Mouse (Mus musculus): ENCODE measurements around the gene Tmbim6. TPM values are rescaled to one million over a fixed set of nuclear protein-coding genes. Genes with fewer than 3 reads are reported as not detected.
A peak's percentile ranks its signal among the peaks of the same experiment; 100 is the strongest.

Gene Tmbim6
- 327 and 339 TPM in 2 replicates for polyA plus RNA-seq (2014; fragmentation: Nextera tagmentation; extraction: Ambion mirVana)

DNA sequence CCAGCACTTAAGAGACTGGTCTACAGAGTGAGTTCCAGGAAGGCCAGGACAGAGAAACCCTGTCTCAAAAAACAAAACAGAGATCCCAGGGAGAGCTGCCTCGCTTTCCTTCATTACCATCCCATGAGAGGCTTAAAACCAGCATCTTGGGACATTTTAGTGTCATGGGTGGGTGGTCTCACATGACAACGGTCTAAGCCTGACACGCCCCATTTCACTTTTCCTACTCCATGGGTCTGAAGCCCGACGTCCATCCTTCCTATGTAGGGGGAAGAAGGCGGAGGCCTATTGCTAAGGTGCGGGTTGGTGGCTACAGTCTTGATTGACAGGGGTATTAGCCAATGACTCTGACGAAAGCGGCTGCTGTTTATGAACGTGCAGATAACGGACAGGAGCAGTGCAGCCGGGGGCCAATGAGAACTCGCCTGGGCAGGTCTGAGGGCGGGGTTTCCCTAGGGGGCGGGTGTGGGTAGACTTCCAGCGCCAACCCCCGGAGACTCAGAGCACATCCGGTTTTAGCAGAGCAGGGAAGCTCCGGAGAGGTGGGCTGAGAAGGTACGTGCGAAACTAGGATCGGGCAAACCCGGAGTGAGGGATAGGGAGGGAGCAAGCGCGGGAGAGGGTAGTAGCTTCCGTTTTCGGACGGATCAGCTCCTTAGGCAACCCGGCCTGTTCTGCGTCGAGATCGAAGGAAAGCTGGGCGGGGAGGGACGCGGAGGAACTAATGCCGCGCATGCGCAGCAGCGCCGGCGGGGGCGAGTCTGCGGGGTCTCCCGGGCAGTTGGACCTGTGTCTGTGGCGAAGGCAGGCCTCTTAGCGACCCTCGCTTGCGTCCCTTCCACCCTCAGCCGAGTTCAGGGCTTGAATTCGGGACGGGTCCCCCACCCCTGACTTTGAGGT is at the start of gene Tmbim6:
Tmbim6 (plus strand) TSS at position 397 of the 900 bp plus-strand sequence.
- peak within 1 kb of the TSS; percentile 85 for H3K4me2 ChIP-seq
- no peaks in the 10 kb centered on the region for H3K36me3 ChIP-seq (ENCODE audit: insufficient read depth)
- 0% methylated on average over 51 of the region's 51 CpGs for WGBS
- peak; percentile 100 for DNase-seq
- H3K27me3 ChIP-seq (ENCODE audit: insufficient read depth, low read length): no peaks in the 10 kb centered on the region
- TF ChIP-seq CTCF (IDR thresholded peaks at IDR 0.05; ENCODE audit: low read depth): 0 out of 2 replicates have a peak, but pooled peaks have one; percentile 1
- H3K9ac ChIP-seq: peak within 1 kb of the TSS; percentile 88
- H3K4me3 ChIP-seq (ENCODE audit: low read depth, low read length): peak within 1 kb of the TSS; percentile 87
- no peaks in the 10 kb centered on the region for H3K9me3 ChIP-seq (ENCODE audit: low read depth, low read length)
- H3K4me1 ChIP-seq (ENCODE audit: insufficient read depth): peaks cover 8% of the 10 kb centered on the region
- H3K27ac ChIP-seq (ENCODE audit: low read depth): peak within 1 kb of the TSS; percentile 86
- ATAC-seq (ENCODE audit: insufficient read depth): peak; percentile 100

DNA sequence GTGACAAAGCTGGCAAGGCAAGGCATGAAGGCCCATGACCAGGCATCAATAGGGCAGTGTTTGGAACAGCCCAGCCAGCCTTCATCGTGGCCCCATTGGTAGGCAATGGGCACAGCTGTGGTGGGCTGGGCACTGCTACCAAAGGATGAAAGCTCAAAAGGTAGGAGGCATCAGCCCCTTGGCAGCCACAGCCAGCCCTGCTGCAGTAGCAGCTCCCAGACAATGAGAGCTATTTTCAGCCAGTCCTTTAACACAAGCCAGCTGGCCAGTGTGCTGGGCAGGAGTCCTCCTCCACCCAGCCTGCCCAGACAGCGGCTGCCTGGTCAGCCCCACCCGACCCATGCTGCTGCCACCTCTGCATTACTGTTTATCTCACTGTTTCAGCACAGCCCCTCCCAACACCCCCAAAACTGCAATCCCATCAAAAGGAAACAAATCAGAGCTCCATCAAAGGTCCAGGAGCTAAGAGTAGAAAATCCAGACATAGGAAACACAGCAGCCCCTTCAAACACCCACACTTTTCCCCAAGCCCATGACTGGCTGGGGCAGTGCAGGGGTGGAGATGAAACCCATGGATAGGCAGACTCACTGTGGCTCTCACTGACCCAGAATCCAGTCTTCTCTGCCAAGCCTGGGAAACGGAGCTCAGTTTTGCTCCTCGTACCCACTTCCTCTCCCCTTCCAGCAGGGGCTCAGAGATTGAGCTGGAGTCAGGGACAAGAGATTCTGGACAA is 49.1 kb upstream of the Tmbim6 start:
- WGBS: 19% methylated on average over 5 of the region's 5 CpGs
- peak; percentile 24; the same call in 1 of the 2 replicates for TF ChIP-seq CTCF (IDR thresholded peaks at IDR 0.05; ENCODE audit: low read depth)

DNA sequence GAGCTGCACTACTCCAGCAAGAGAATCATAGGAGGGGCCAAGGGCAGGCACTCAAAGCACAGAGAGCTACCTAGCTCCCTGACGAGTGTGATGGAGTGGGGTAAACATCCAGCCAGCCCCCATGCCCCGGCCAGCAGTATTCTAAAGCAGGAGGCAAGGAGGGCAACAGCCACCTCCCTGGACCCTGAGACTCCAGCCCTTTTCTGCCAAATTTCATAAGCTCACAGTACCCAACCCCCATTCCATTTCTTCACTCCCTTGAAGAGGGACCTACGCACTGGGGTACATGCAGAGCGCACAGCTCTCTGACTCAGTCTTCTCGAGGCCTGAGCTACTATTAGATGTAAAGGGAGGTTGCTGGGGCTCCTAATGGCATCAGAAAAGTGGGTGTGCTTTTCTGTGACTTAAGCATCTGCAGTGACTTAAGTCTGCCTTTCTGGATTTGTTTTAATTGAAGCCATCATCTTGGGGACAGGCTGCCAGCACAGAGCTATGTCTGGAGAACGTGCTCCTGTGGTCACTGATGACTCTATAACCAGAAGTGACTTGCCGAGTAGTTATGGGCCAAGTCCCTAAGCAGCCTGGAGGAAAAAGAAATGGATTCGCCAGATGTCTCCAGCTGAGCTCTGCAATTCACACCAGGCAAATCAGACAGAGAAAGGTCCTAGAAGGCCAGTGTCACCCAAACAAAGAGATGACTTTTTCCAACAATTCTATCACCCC is 48.4 kb upstream of the Tmbim6 start:
- WGBS: 39% methylated on average over 8 of the region's 8 CpGs
- H3K36me3 ChIP-seq (ENCODE audit: insufficient read depth): no peaks in the 10 kb centered on the region
- peaks cover 36% of the 10 kb centered on the region for H3K4me1 ChIP-seq (ENCODE audit: insufficient read depth)
- ATAC-seq (ENCODE audit: insufficient read depth) (peak; percentile 52), DNase-seq (peak; percentile 75)
- no peak overlapping the region for H3K4me3 ChIP-seq (ENCODE audit: low read depth, low read length)
- peak overlapping the region; percentile 30 for H3K9ac ChIP-seq
- H3K9me3 ChIP-seq (ENCODE audit: low read depth, low read length): no peaks in the 10 kb centered on the region
- 0 out of 2 replicates have a peak overlapping the region, but pooled peaks have one; percentile 3 for H3K4me2 ChIP-seq
- TF ChIP-seq CTCF (IDR thresholded peaks at IDR 0.05; ENCODE audit: low read depth): no peak
- H3K27me3 ChIP-seq (ENCODE audit: insufficient read depth, low read length): no peaks in the 10 kb centered on the region
- H3K27ac ChIP-seq (ENCODE audit: low read depth): peak overlapping the region; percentile 86

More for the DNA sequence above, 49.1 kb upstream of the Tmbim6 start:
- Histone ChIP-seq H3K9me3 (ENCODE audit: low read depth, low read length) (no peaks in the 10 kb centered on the region), H3K9ac (peak overlapping the region; percentile 30), H3K4me1 (ENCODE audit: insufficient read depth) (peaks cover 36% of the 10 kb centered on the region), H3K4me2 (peak overlapping the region; percentile 20; the same call in 1 of the 2 replicates), H3K27me3 (ENCODE audit: insufficient read depth, low read length) (no peaks in the 10 kb centered on the region), H3K36me3 (ENCODE audit: insufficient read depth) (no peaks in the 10 kb centered on the region), H3K4me3 (ENCODE audit: low read depth, low read length) (no peak overlapping the region), H3K27ac (ENCODE audit: low read depth) (peak overlapping the region; percentile 86)
- ATAC-seq (ENCODE audit: insufficient read depth) (peak; percentile 71), DNase-seq (peak; percentile 70)

DNA sequence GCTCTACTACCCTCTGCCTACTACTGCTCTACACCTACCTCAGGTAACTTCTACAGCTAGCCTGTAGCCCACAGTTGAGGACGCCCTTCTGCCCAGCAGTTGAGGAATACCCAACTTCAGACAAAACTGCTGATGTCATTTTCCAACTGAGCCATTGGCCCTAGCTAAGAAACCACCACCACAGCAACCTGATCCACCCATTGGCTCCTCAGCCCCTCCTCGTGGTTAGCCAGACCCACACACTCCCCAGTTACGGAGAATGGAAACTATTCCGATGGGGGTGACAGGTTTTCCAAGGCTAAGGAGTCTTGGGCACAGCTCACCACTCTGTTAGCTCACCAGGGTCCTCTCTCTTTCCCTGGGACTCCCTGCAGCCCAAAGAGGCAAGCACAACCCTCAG is 47.7 kb upstream of the Tmbim6 start:
- no peaks in the 10 kb centered on the region for H3K9me3 ChIP-seq (ENCODE audit: low read depth, low read length)
- WGBS: 63% methylated on average over 4 of the region's 4 CpGs
- no peak overlapping the region for H3K4me2 ChIP-seq
- H3K36me3 ChIP-seq (ENCODE audit: insufficient read depth): no peaks in the 10 kb centered on the region
- no peak for DNase-seq
- ATAC-seq (ENCODE audit: insufficient read depth): no peak; the same call in 1 of the 2 replicates
- no peak overlapping the region for H3K9ac ChIP-seq
- H3K4me3 ChIP-seq (ENCODE audit: low read depth, low read length): no peak overlapping the region
- H3K4me1 ChIP-seq (ENCODE audit: insufficient read depth): peaks cover 36% of the 10 kb centered on the region
- TF ChIP-seq CTCF (IDR thresholded peaks at IDR 0.05; ENCODE audit: low read depth): no peak
- no peaks in the 10 kb centered on the region for H3K27me3 ChIP-seq (ENCODE audit: insufficient read depth, low read length)
- peak overlapping the region; percentile 86; the same call in 1 of the 2 replicates for H3K27ac ChIP-seq (ENCODE audit: low read depth)

DNA sequence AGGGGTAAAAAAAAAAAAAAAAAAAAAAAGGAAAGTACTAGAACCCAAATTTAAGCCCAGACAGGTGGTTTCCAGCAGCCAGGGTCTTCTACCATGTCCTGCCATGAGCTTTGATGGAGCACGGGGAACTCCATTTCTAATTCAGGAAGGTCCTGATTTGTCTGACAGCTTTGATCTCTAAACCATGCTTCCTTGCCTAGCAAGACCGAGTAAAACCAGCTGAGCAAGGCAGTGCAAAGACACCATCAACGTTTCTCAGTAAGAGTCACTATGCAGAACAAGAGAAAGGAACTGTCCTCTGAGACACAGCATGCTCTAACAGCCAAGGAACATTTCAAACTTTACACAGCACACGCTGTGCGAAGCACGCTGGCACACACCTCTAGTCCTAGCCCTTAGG is 41.1 kb upstream of the Tmbim6 start:
- Histone ChIP-seq H3K36me3 (ENCODE audit: insufficient read depth) (no peaks in the 10 kb centered on the region), H3K9me3 (ENCODE audit: low read depth, low read length) (no peaks in the 10 kb centered on the region), H3K4me3 (ENCODE audit: low read depth, low read length) (no peak overlapping the region), H3K9ac (no peak overlapping the region), H3K4me1 (ENCODE audit: insufficient read depth) (no peaks in the 10 kb centered on the region), H3K27ac (ENCODE audit: low read depth) (no peak overlapping the region), H3K27me3 (ENCODE audit: insufficient read depth, low read length) (no peaks in the 10 kb centered on the region), H3K4me2 (no peak overlapping the region)
- DNase-seq: no peak
- WGBS: 72% methylated on average over 6 of the region's 6 CpGs
- ATAC-seq (ENCODE audit: insufficient read depth): no peak
- no peak for TF ChIP-seq CTCF (IDR thresholded peaks at IDR 0.05; ENCODE audit: low read depth)

DNA sequence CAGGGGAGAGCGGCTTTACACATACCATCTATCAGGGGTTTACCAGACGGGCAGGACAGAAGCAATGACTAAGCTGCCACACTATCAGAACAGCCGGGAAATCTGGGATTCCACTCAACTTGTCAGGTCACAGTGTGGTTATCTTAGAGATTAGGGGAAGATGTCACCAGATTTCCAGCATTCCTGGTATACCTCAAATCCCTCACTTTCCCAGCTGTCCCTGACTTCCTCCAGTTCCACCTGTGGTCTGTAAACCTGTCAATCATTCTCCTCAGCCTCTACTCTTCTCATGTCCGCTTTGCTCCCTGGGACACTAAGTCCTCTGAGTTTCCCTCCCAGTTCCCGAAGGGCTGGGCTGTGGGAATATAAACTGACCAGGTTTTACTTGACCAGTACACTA is 40.4 kb upstream of the Tmbim6 start:
- Histone ChIP-seq H3K36me3 (ENCODE audit: insufficient read depth) (no peaks in the 10 kb centered on the region), H3K9me3 (ENCODE audit: low read depth, low read length) (no peaks in the 10 kb centered on the region), H3K9ac (no peak overlapping the region), H3K27ac (ENCODE audit: low read depth) (no peak overlapping the region), H3K4me1 (ENCODE audit: insufficient read depth) (no peaks in the 10 kb centered on the region), H3K4me3 (ENCODE audit: low read depth, low read length) (no peak overlapping the region), H3K4me2 (no peak overlapping the region), H3K27me3 (ENCODE audit: insufficient read depth, low read length) (no peaks in the 10 kb centered on the region)
- no peak for TF ChIP-seq CTCF (IDR thresholded peaks at IDR 0.05; ENCODE audit: low read depth)
- DNase-seq (no peak), ATAC-seq (ENCODE audit: insufficient read depth) (no peak)
- WGBS: 53% methylated on average over 5 of the region's 5 CpGs
